Mouse (Mus musculus) CH12.LX (cell line): ENCODE results near the gene Slc43a1.

ENCODE experiments used
- CTCF ChIP-seq, 2 experiments: IDR thresholded peaks in 1 of 2; conservative IDR thresholded peaks in 1 of 2; 2 replicates each; pipeline ENCODE4 v1.5.1; 2011 to 2012; ENCODE audit warnings: low read depth in 2 of 2, low read length in 2 of 2, improper control_type of control experiment in 1 of 2, inconsistent platforms in 1 of 2, mild to moderate bottlenecking in 1 of 2, moderate library complexity in 1 of 2
- EP300 ChIP-seq: IDR thresholded peaks from 2 replicates; pipeline ENCODE4 v1.6.1; 2011; ENCODE audit warnings: low read length, improper control_type of control experiment
- POLR2A ChIP-seq: IDR thresholded peaks from 2 replicates; pipeline ENCODE4 v1.6.1; 2011; ENCODE audit warnings: low read depth, mild to moderate bottlenecking, improper control_type of control experiment, low read length
- POLR2AphosphoS2 ChIP-seq: IDR thresholded peaks from 2 replicates; pipeline ENCODE4 v1.6.1; 2011; ENCODE audit warnings: low read depth, low read length, improper control_type of control experiment
- ZC3H11A ChIP-seq: IDR thresholded peaks from 2 replicates; pipeline ENCODE4 v1.6.1; 2012; ENCODE audit warnings: low read depth, mild to moderate bottlenecking, inconsistent platforms, low read length, improper control_type of control experiment
- ZNF384 ChIP-seq: IDR thresholded peaks from 2 replicates; pipeline ENCODE4 v1.6.1; 2012; ENCODE audit warnings: low read depth, low read length, improper control_type of control experiment, inconsistent platforms

GRCm38 (mm10) chr2:84912722-84913121 is 74.1 kb downstream of the Slc43a1 start:
- TF ChIP-seq EP300: no peak
- no peak for TF ChIP-seq CTCF (conservative IDR thresholded peaks at IDR 0.05 in 1 of 2, IDR thresholded peaks at IDR 0.05 in 1 of 2; ENCODE audit: low read depth in 2 of 2, low read length in 2 of 2)
- TF ChIP-seq ZNF384: no peak
- no peak for TF ChIP-seq POLR2AphosphoS2
- no peak for TF ChIP-seq POLR2A
- no peak for TF ChIP-seq ZC3H11A
